Mouse (Mus musculus): ENCODE measurements around the gene Bicd1. TPM values are rescaled to one million over a fixed set of nuclear protein-coding genes. Genes with fewer than 3 reads are reported as not detected.
"Not testable (repeated sequence)": the region's sequence is repeated elsewhere in the genome, so short reads cannot be mapped to it uniquely, and the experiment has no call there.

Bicd1 gene
- polyA plus RNA-seq, 1 experiment, result 2.9 TPM

- H3K27me3 ChIP-seq (replicated peaks; ENCODE audit: control insufficient read depth, insufficient read depth, low read length), result no peaks in the 10 kb centered on the region
- DNase-seq, result no peak
- H3K36me3 ChIP-seq (ENCODE audit: control insufficient read depth, insufficient read depth, low read length), result no peaks in the 10 kb centered on the region
- H3K4me3 ChIP-seq (ENCODE audit: insufficient read depth, low read depth, low read length), result no peak overlapping the region
- H3K4me1 ChIP-seq (ENCODE audit: control insufficient read depth, insufficient read depth, low read length), result no peaks in the 10 kb centered on the region
- no peak for TF ChIP-seq CTCF (conservative IDR thresholded peaks at IDR 0.05; ENCODE audit: insufficient read depth, insufficient read length, low read depth, low read length)
- no peak for TF ChIP-seq POLR2A (IDR thresholded peaks at IDR 0.05; ENCODE audit: low read depth, low read length)
- H3K27ac ChIP-seq (ENCODE audit: insufficient read depth, low read depth, low read length), result no peak overlapping the region
Observed at GRCm38 (mm10) chr6:149457324-149457723, 48.6 kb downstream of the Bicd1 start.

- Histone ChIP-seq H3K27me3 (replicated peaks; ENCODE audit: control insufficient read depth, insufficient read depth, low read length) (no peaks in the 10 kb centered on the region), H3K36me3 (ENCODE audit: control insufficient read depth, insufficient read depth, low read length) (no peaks in the 10 kb centered on the region), H3K27ac (ENCODE audit: insufficient read depth, low read depth, low read length) (no peak overlapping the region), H3K4me1 (ENCODE audit: control insufficient read depth, insufficient read depth, low read length) (no peaks in the 10 kb centered on the region), H3K4me3 (ENCODE audit: insufficient read depth, low read depth, low read length) (no peak overlapping the region)
- no peak for TF ChIP-seq POLR2A (IDR thresholded peaks at IDR 0.05; ENCODE audit: low read depth, low read length)
- TF ChIP-seq CTCF (conservative IDR thresholded peaks at IDR 0.05; ENCODE audit: insufficient read depth, insufficient read length, low read depth, low read length), result no peak
- 24% methylated on average over 1 of the region's 1 CpGs for WGBS
- no peak for DNase-seq
Observed at GRCm38 (mm10) chr6:149460971-149461370, 52.3 kb downstream of the Bicd1 start.

GRCm38 (mm10) chr6:149471477-149471876 lies 62.8 kb downstream of the Bicd1 start:
- TF ChIP-seq POLR2A (IDR thresholded peaks at IDR 0.05; ENCODE audit: low read depth, low read length) (no peak), CTCF (conservative IDR thresholded peaks at IDR 0.05; ENCODE audit: insufficient read depth, insufficient read length, low read depth, low read length) (no peak)
- Histone ChIP-seq H3K36me3 (ENCODE audit: control insufficient read depth, insufficient read depth, low read length) (no peaks in the 10 kb centered on the region), H3K4me3 (ENCODE audit: insufficient read depth, low read depth, low read length) (no peak overlapping the region), H3K4me1 (ENCODE audit: control insufficient read depth, insufficient read depth, low read length) (no peaks in the 10 kb centered on the region), H3K27ac (ENCODE audit: insufficient read depth, low read depth, low read length) (no peak overlapping the region), H3K27me3 (replicated peaks; ENCODE audit: control insufficient read depth, insufficient read depth, low read length) (no peaks in the 10 kb centered on the region)
- WGBS, result 84% methylated on average over 15 of the region's 15 CpGs
- no peak for DNase-seq

- H3K27ac ChIP-seq (ENCODE audit: insufficient read depth, low read depth, low read length); DNase-seq; H3K27me3 ChIP-seq (replicated peaks; ENCODE audit: control insufficient read depth, insufficient read depth, low read length); H3K4me3 ChIP-seq (ENCODE audit: insufficient read depth, low read depth, low read length); H3K4me1 ChIP-seq (ENCODE audit: control insufficient read depth, insufficient read depth, low read length); H3K36me3 ChIP-seq (ENCODE audit: control insufficient read depth, insufficient read depth, low read length): not testable (repeated sequence)
- 85% methylated on average over 6 of the region's 6 CpGs for WGBS
Observed at GRCm38 (mm10) chr6:149472441-149472840, 63.8 kb downstream of the Bicd1 start.

GRCm38 (mm10) chr6:149481868-149482267 lies 73.2 kb downstream of the Bicd1 start:
- H3K4me3 ChIP-seq (ENCODE audit: insufficient read depth, low read depth, low read length); DNase-seq; H3K4me1 ChIP-seq (ENCODE audit: control insufficient read depth, insufficient read depth, low read length); H3K36me3 ChIP-seq (ENCODE audit: control insufficient read depth, insufficient read depth, low read length); H3K27ac ChIP-seq (ENCODE audit: insufficient read depth, low read depth, low read length); H3K27me3 ChIP-seq (replicated peaks; ENCODE audit: control insufficient read depth, insufficient read depth, low read length): not testable (repeated sequence)
- WGBS, result 94% methylated on average over 5 of the region's 5 CpGs

GRCm38 (mm10) chr6:149494662-149495061 lies 86.0 kb downstream of the Bicd1 start:
- Histone ChIP-seq H3K4me1 (ENCODE audit: control insufficient read depth, insufficient read depth, low read length) (no peaks in the 10 kb centered on the region), H3K4me3 (ENCODE audit: insufficient read depth, low read depth, low read length) (no peak overlapping the region), H3K27ac (ENCODE audit: insufficient read depth, low read depth, low read length) (no peak overlapping the region), H3K27me3 (replicated peaks; ENCODE audit: control insufficient read depth, insufficient read depth, low read length) (no peaks in the 10 kb centered on the region), H3K36me3 (ENCODE audit: control insufficient read depth, insufficient read depth, low read length) (no peaks in the 10 kb centered on the region; the same call in none of the 2 replicates)
- TF ChIP-seq CTCF (conservative IDR thresholded peaks at IDR 0.05; ENCODE audit: insufficient read depth, insufficient read length, low read depth, low read length) (no peak), POLR2A (IDR thresholded peaks at IDR 0.05; ENCODE audit: low read depth, low read length) (no peak)
- DNase-seq, result no peak
- WGBS, result 97% methylated on average over 2 of the region's 2 CpGs

- Histone ChIP-seq H3K4me3 (ENCODE audit: insufficient read depth, low read depth, low read length) (no peak overlapping the region), H3K36me3 (ENCODE audit: control insufficient read depth, insufficient read depth, low read length) (no peaks in the 10 kb centered on the region; the same call in none of the 2 replicates), H3K27me3 (replicated peaks; ENCODE audit: control insufficient read depth, insufficient read depth, low read length) (no peaks in the 10 kb centered on the region), H3K4me1 (ENCODE audit: control insufficient read depth, insufficient read depth, low read length) (no peaks in the 10 kb centered on the region), H3K27ac (ENCODE audit: insufficient read depth, low read depth, low read length) (no peak overlapping the region)
- no peak for TF ChIP-seq CTCF (conservative IDR thresholded peaks at IDR 0.05; ENCODE audit: insufficient read depth, insufficient read length, low read depth, low read length)
- TF ChIP-seq POLR2A (IDR thresholded peaks at IDR 0.05; ENCODE audit: low read depth, low read length), result no peak
- DNase-seq, result no peak
Observed at GRCm38 (mm10) chr6:149495925-149496324, 87.2 kb downstream of the Bicd1 start.

Data from kidney, adult 2 months (tissue).